Mouse (Mus musculus) spleen, postnatal 14 days (tissue): ENCODE measurements around the gene Pramel6.
"Not testable (repeated sequence)": the region's sequence is repeated elsewhere in the genome, so short reads cannot be mapped to it uniquely, and the experiment has no call there.

Experiments used
- DNase-seq, 2 experiments: peaks; one replicate each; pipeline ENCODE4 v3.0.0; 2021 to 2022; ENCODE audit warnings: low spot score in 2 of 2

Pramel6 gene

GRCm38 (mm10) chr2:87506265-87506664, at the start of gene Pramel6:
TSS of gene Pramel6 (plus strand) at chr2:87506565.
- no peak for DNase-seq

DNA sequence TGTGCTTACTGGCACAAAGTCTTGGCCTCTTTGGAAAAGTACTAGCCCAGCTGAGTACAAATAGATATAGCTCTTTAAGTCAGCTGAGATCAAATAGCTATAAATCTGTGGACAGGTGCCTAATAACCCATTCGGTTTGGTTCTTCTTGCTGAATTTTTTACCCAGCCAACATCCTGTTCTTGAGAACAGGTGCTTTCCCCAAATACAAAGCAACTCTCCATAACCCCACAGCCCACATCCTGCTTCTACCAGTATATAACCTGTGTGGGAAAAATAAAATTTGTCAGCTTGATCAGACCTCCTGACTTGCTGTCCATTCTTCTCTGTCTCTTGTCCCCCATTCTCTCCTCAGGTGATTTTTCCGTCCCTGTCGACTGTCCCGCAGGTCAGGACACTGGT, 44.6 kb upstream of the Pramel6 start:
- DNase-seq = no peak

DNA sequence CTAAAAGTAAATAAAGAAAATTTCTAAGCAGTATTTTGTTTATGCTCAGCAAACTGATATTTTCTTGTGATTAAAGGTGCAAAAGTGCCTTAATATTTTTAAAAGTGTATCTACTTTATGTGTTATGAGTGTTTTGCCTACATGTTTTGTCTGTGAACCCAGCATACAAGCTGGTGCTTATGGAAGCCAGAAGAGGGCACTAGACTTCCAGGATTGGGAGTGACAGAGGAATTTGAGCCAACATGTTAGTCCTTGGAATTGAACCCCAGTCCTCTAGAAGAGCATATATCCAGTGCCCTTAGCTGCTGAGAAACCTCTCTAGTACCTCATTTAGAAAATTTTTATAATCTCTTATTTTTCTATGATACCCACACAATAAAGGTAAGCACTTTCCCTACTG, 26.2 kb upstream of the Pramel6 start:
- DNase-seq = no peak

- no peak for DNase-seq
Measured at GRCm38 (mm10) chr2:87481158-87481557, 25.2 kb upstream of the Pramel6 start.

- DNase-seq = no peak
Measured at GRCm38 (mm10) chr2:87482276-87482675, 24.1 kb upstream of the Pramel6 start.

- not testable (repeated sequence) for DNase-seq
Measured at GRCm38 (mm10) chr2:87496993-87497392, 9.4 kb upstream of the Pramel6 start, which contains the start of gene Pramel7. TSS of gene Pramel7 (minus strand) at chr2:87497093.

DNA sequence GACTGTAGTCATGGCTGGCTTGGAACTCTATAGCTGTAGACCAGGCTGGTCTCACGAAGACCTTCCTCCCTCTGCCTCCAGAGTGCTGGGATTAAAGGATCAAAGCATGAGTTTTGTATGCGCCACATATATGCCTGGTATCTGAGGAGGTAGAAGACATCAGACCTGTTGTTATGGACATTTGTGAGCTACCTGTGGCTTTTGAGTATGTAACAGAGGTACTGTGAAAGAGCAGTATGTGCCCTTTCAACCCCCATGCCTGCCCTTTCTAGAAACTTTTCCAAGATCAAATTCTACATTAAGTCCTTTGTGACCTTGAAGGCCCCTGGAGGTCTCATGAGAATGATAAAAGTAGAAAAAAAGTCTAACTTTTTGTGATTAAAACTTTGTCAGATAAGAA, 8.7 kb downstream of the Pramel6 start:
- no peak for DNase-seq

DNA sequence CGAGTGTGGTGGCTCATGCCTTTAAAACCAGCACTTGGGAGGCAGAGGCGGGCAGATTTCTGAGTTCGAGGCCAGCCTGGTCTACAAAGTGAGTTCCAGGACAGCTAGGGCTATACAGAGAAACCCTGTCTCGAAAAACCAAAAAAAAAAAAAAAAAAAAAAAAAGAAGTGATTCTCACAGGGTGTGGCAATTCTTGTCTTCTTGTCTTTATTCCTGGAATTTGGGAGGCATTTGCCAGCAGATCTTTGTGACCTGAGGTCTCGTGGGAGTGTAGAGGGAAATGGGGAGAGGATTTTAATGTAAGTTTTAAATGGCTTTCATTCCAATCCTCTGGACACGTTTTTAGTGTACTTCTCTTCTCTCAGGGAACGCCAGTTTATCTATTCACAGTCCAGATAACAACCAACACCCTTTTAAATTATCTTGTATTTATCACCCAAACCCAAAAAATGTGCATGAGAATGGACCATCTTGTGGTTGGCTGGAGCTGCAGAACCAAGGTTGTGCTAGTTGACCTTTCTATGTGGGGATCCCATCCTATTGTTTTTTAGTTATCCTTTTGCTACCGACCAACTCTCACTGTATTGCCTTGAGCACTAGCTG, 9.2 kb downstream of the Pramel6 start:
- no peak for DNase-seq

DNA sequence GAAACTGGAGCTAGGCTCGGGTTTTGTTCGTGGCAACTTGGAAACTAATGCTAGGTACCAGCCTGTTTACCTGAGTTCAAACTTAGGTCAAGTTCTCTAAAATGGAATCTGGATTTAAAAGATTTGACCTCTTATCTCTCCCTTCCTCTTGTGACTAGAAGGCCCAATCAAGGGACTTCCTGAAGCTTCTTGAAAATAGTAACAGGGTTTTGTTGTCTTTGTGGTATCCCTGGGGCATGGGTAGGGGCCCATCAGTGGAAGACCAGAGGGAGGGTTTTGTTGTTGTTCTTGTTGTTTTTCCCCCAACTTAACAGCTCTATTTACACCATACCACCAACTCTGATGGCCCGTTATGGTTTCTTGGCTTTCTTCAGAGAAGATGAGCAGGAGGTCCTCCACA, 10.2 kb downstream of the Pramel6 start:
- DNase-seq = no peak

GRCm38 (mm10) chr2:87520651-87521050, 14.3 kb downstream of the Pramel6 start:
- no peak for DNase-seq

- not testable (repeated sequence) for DNase-seq
Measured at GRCm38 (mm10) chr2:87525899-87526616, 19.7 kb downstream of the Pramel6 start.

DNA sequence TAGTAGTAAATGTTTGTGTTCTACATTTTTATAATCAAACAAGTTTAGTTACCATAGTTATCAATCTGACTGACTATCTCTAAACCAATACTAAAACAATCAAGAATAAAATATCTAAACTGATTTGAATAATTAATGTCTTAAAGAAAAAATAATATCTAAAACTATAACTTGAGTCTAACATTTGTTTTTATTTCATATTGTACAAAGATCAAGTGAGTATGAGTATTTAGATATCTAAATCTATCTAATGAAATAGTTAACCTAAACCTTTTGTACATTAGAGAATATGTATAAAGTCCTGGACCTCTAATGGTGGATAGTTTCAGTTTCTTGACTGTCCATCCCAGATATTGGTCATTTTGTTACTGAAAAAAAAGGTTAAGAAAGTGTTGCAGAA, 25.1 kb downstream of the Pramel6 start, which contains the start of gene Olfr153:
Gene Olfr153, plus strand, starts transcription at position 301 of the 400 bp plus-strand sequence.
- no peak for DNase-seq

DNA sequence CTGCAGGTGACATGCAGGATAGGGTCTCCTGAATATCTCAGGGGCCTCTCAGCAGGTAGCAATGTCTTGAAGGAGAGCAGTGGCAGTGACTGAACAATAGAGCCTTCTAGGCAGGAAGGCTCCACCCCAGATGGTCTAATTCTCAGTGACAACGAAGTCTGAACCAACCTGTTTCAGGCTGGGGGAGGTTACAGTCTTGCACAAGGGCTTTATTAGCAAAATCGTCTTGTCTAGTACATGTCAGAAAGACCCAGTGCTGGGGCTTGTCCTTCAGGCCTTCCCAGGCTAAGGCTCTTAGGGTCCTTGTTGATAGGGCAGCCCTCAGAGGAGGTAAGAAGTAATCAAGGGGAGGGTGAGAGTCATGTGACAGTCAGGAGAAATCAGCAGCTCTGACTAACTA, 28.5 kb downstream of the Pramel6 start:
- DNase-seq = no peak

DNA sequence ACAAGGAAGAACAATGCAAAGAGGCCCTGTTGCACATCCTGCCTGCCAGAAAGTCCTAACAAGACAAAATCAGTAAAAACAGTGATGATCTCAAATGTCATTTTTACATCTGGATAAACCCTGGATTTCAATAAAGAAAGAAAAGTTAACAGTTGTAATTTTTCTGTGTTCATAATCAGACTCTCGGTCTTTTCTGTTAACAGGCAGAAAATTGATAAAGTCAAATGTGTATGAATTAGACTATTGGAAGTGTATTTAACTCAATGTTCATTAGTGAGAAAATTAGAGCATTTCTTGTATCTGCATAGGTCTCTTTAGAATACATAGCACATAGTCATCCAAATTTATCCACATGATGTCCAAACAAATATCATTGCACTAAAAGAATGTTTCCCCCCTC, 39.1 kb downstream of the Pramel6 start, which contains the start of gene Olfr1128:
Gene Olfr1128, minus strand, starts transcription at position 101 of the 400 bp plus-strand sequence.
- no peak for DNase-seq
